Mouse (Mus musculus) liver, embryonic 14.5 days (tissue): ENCODE measurements around the gene Spata25. TPM values are rescaled to one million over a fixed set of nuclear protein-coding genes. Genes with fewer than 3 reads are reported as not detected.

Experiments used
- ATAC-seq: fragments of 200-750 bp; cut with Nextera tagmentation; 2 replicates; pipeline ENCODE4 v1.8.0; 2017; ENCODE audit warnings: moderate number of reproducible peaks, mild to moderate bottlenecking, moderate library complexity; ENCODE audit not compliant: insufficient read depth
- DNase-seq, 3 experiments: peaks; one replicate each; pipeline ENCODE4 v3.0.0-alpha.2; 2012 to 2013; ENCODE audit warnings: low read depth in 3 of 3, low spot score in 3 of 3
- H3K27ac ChIP-seq: fragments of 300-500 bp; sonication (generic); 2 replicates; pipeline ENCODE4 v1.5.1; 2014; ENCODE audit warnings: moderate library complexity, mild to moderate bottlenecking, control low read depth, inconsistent platforms
- H3K27me3 ChIP-seq: fragments of 300-500 bp; sonication (generic); 2 replicates; pipeline ENCODE4 v1.6.1; 2014; ENCODE audit warnings: mild to moderate bottlenecking, low read length, moderate library complexity; ENCODE audit not compliant: control insufficient read depth, insufficient read depth
- H3K36me3 ChIP-seq: fragments of 300-500 bp; sonication (generic); replicated peaks from 2 replicates; pipeline ENCODE4 v1.6.1; 2014; ENCODE audit warnings: low read depth; ENCODE audit not compliant: control insufficient read depth, insufficient read depth
- H3K4me1 ChIP-seq, 2 experiments: fragments of 200-500 bp in 1 of 2; fragments of 300-500 bp in 1 of 2; sonication (generic) in 1 of 2; replicated peaks; 2 replicates each; pipeline ENCODE4 v1.6.1; 2012 to 2014; ENCODE audit warnings: antibody characterized with exemption in 1 of 2, inconsistent platforms in 1 of 2, low read length in 1 of 2; ENCODE audit not compliant: control insufficient read depth in 2 of 2, insufficient read depth in 2 of 2
- H3K4me2 ChIP-seq: fragments of 300-500 bp; sonication (generic); 2 replicates; pipeline ENCODE4 v1.6.1; 2014; ENCODE audit warnings: low read depth, mild to moderate bottlenecking, control low read depth, moderate library complexity
- H3K4me3 ChIP-seq, 2 experiments: fragments of 200-500 bp in 1 of 2; fragments of 300-500 bp in 1 of 2; sonication (generic) in 1 of 2; 2 replicates each; pipeline ENCODE4 v1.5.1; 2012 to 2014; ENCODE audit warnings: low read depth in 2 of 2, low read length in 2 of 2, mild to moderate bottlenecking in 2 of 2, control low read depth in 1 of 2, inconsistent platforms in 1 of 2, moderate library complexity in 1 of 2; ENCODE audit not compliant: insufficient read depth in 1 of 2
- H3K9ac ChIP-seq: fragments of 300-500 bp; sonication (generic); replicated peaks from 2 replicates; pipeline ENCODE4 v1.6.1; 2014; ENCODE audit warnings: mild to moderate bottlenecking, control low read depth, moderate library complexity
- H3K9me3 ChIP-seq: fragments of 300-500 bp; sonication (generic); 2 replicates; pipeline ENCODE4 v1.6.1; 2016; ENCODE audit warnings: low read length, mixed read lengths; ENCODE audit not compliant: control insufficient read depth
- CTCF ChIP-seq: IDR thresholded peaks from 2 replicates; pipeline ENCODE4 v1.5.1; 2016; ENCODE audit warnings: antibody characterized with exemption, low read depth, control low read depth
- EP300 ChIP-seq: IDR thresholded peaks from 2 replicates; pipeline ENCODE4 v1.6.1; 2016; ENCODE audit warnings: antibody characterized with exemption, low read depth
- WGBS: fragments of 180-500 bp; shearing (Covaris S2); extraction: QIAGEN DNeasy Blood & Tissue Kit; methylation state at CpG from one replicate; pipeline ENCODE4 v1.1.7; 2014; ENCODE audit not compliant: insufficient replicate concordance; 5-methylcytosine and 5-hydroxymethylcytosine counted together
- polyA plus RNA-seq, 2 experiments: library from polyadenylated mRNA; depleted of rRNA in 1 of 2; stranded (reverse) in 1 of 2; unstranded in 1 of 2; fragments of >200 nt; fragmentation: Nextera tagmentation in 1 of 2; extraction: Ambion mirVana in 1 of 2; gene quantifications; 2 replicates each; pipeline versions ENCODE4 v1.2.1 to v1.2.3; 2012 to 2014

Spata25 gene
- polyA plus RNA-seq, 2 experiments, result not detected

GRCm38 (mm10) chr2:164783926-164784581 lies 44.3 kb downstream of the Spata25 start:
- no peak for TF ChIP-seq EP300
- peak; percentile 44; the same call in 1 of the 2 replicates for TF ChIP-seq CTCF
- Histone ChIP-seq H3K27ac (no peak overlapping the region), H3K36me3 (no peaks in the 10 kb centered on the region), H3K9ac (no peak overlapping the region), H3K4me2 (no peak overlapping the region), H3K4me3 (no peak overlapping the region), H3K4me1 (peaks cover 14 to 24% of the 10 kb centered on the region in 2 experiments), H3K27me3 (peaks cover 12% of the 10 kb centered on the region), H3K9me3 (no peaks in the 10 kb centered on the region)
- ATAC-seq (no peak), DNase-seq (no peak)
- 63% methylated on average over 7 of the region's 7 CpGs for WGBS

- DNase-seq (no peak), ATAC-seq (no peak)
- no peaks in the 10 kb centered on the region for H3K36me3 ChIP-seq
- WGBS, result 56% methylated on average over 4 of the region's 4 CpGs
- peaks cover 7 to 13% of the 10 kb centered on the region in 2 experiments for H3K4me1 ChIP-seq
- H3K27ac ChIP-seq, result no peak overlapping the region
- no peak for TF ChIP-seq CTCF
- TF ChIP-seq EP300, result no peak
- H3K27me3 ChIP-seq, result peaks cover 22% of the 10 kb centered on the region
- H3K9ac ChIP-seq, result no peak overlapping the region
- H3K4me3 ChIP-seq, result no peak overlapping the region
- H3K9me3 ChIP-seq, result no peaks in the 10 kb centered on the region
- H3K4me2 ChIP-seq, result no peak overlapping the region
Observed at GRCm38 (mm10) chr2:164781876-164782275, 46.5 kb downstream of the Spata25 start.

DNA sequence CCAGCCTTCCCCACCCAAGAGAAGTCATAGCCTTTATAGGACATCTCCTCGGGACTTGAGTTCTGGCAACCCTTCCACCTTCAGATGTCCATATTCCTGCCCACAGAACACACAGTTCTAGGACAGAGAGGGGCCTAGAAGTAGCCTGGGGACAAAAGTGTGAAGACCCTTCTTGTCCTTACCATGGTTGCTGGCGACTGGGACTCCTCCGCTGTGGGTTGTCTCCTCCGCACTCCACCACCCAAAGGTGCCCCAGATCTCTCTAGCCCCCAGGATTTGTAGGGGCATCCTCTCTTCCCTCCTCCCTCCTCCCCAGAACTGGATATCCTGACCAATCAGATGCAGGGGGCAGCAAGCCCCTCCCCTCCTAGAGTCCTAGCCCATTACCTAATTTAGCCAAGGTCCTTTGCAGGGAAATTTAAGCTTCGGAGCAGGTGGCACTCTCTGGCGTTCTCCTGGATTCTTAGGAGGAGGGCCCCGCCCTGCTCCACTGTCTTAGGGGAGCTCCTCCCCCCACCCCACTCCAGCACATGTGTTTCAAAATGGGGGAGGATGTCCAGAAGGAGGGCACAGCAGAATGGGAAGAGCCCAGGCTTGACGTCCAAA lies 48.8 kb downstream of the Spata25 start, which contains the start of gene Tnnc2:
Gene Tnnc2 (minus strand): TSS at position 487 of the 606 bp plus-strand sequence.
- no peak within 1 kb of the TSS for H3K9ac ChIP-seq
- no peak within 1 kb of the TSS for H3K4me3 ChIP-seq
- no peak within 1 kb of the TSS for H3K27ac ChIP-seq
- 65% methylated on average over 8 of the region's 8 CpGs for WGBS
- H3K4me2 ChIP-seq, result no peak within 1 kb of the TSS
- H3K9me3 ChIP-seq, result no peaks in the 10 kb centered on the region
- TF ChIP-seq CTCF (no peak), EP300 (no peak)
- no peak for ATAC-seq
- peaks cover 21% of the 10 kb centered on the region for H3K27me3 ChIP-seq
- peaks cover under 1 to 2% of the 10 kb centered on the region in 2 experiments; a peak in 3 of 4 replicates for H3K4me1 ChIP-seq
- H3K36me3 ChIP-seq, result no peaks in the 10 kb centered on the region
- DNase-seq, result no peak

- no peak for DNase-seq
- H3K36me3 ChIP-seq, result no peaks in the 10 kb centered on the region
- 61% methylated on average over 7 of the region's 7 CpGs for WGBS
- no peak for ATAC-seq
- no peak overlapping the region for H3K9ac ChIP-seq
- peaks cover 21% of the 10 kb centered on the region; the same call in 1 of the 2 replicates for H3K27me3 ChIP-seq
- H3K4me3 ChIP-seq, result no peak overlapping the region
- H3K27ac ChIP-seq, result no peak overlapping the region
- TF ChIP-seq EP300 (no peak), CTCF (no peak)
- H3K4me2 ChIP-seq, result no peak overlapping the region
- no peaks in the 10 kb centered on the region for H3K9me3 ChIP-seq
- H3K4me1 ChIP-seq, result peaks cover 4 to 6% of the 10 kb centered on the region in 2 experiments
Observed at GRCm38 (mm10) chr2:164778809-164779208, 49.5 kb downstream of the Spata25 start.

- Histone ChIP-seq H3K27me3 (peaks cover 21% of the 10 kb centered on the region; the same call in 1 of the 2 replicates), H3K9me3 (no peaks in the 10 kb centered on the region), H3K4me3 (no peak overlapping the region), H3K9ac (no peak overlapping the region), H3K36me3 (peaks cover 5% of the 10 kb centered on the region), H3K27ac (no peak overlapping the region), H3K4me2 (no peak overlapping the region), H3K4me1 (peaks cover 12 to 15% of the 10 kb centered on the region in 2 experiments)
- 78% methylated on average over 11 of the region's 11 CpGs for WGBS
- TF ChIP-seq EP300 (no peak), CTCF (no peak)
- no peak for DNase-seq
- no peak for ATAC-seq
Observed at GRCm38 (mm10) chr2:164778015-164778287, 50.4 kb downstream of the Spata25 start.
